Mouse (Mus musculus) kidney, adult 2 months (tissue): ENCODE data around the gene Chst4.

ENCODE experiments used
- CTCF ChIP-seq: fragments of 200-500 bp; conservative IDR thresholded peaks from 2 replicates; pipeline ENCODE4 v1.5.1; 2011; ENCODE audit warnings: low read depth, mild to moderate bottlenecking, control low read depth, low read length, moderate library complexity, mixed read lengths; ENCODE audit not compliant: insufficient read depth, insufficient read length
- POLR2A ChIP-seq: fragments of 200-500 bp; IDR thresholded peaks from one replicate; pipeline ENCODE4 v1.6.1; 2011; ENCODE audit warnings: low read depth, low read length, control low read depth

- TF ChIP-seq CTCF, result no peak
- TF ChIP-seq POLR2A, result no peak
Observed at GRCm38 (mm10) chr8:109998066-109998465, 41.5 kb downstream of the Chst4 start.
